Mouse (Mus musculus) layer of hippocampus, postnatal 10 days (tissue): Measurements from ENCODE around the gene A730046J19Rik. TPM values are rescaled to one million over a fixed set of nuclear protein-coding genes. Genes with fewer than 3 reads are reported as not detected.

Experiments
- DNase-seq, 2 experiments: peaks; one replicate each; pipeline ENCODE4 v3.0.0; 2021; ENCODE audit warnings: low spot score in 2 of 2
- long read RNA-seq: library from polyadenylated mRNA; stranded (forward); transcript quantifications from one replicate; pipeline ENCODE4 v2.0.0, GENCODE M21; 2023
- total RNA-seq, 2 experiments: library from RNA; stranded (reverse); gene quantifications; 2 replicates each; pipeline ENCODE4 v1.2.3; 2021

Gene A730046J19Rik
- total RNA-seq = under 1 TPM; 0.21 to 0.40 TPM
- long read RNA-seq = 0 reads

- no peak for DNase-seq
These were observed at the start of gene A730046J19Rik for GRCm38 (mm10) chrX:144153523-144153922. A730046J19Rik (plus strand) TSS chrX:144153695.

- no peak for DNase-seq
These were observed 48.7 kb upstream of the A730046J19Rik start for GRCm38 (mm10) chrX:144104619-144105416.

- no peak for DNase-seq
These were observed 17.2 kb upstream of the A730046J19Rik start for GRCm38 (mm10) chrX:144136281-144136680.

- DNase-seq = no peak
These were observed 3.5 kb upstream of the A730046J19Rik start for GRCm38 (mm10) chrX:144149987-144150386.

- DNase-seq = no peak
These were observed 616 bp downstream of the A730046J19Rik start for GRCm38 (mm10) chrX:144154111-144154510.

GRCm38 (mm10) chrX:144162936-144163335 lies 9.4 kb downstream of the A730046J19Rik start:
- DNase-seq = no peak

Other genes starting within 250 kb of the A730046J19Rik start
- 100 to 1,000 TPM; 158 to 179 TPM for gene Dcx, start 220.4 kb upstream of the A730046J19Rik start, total RNA-seq
- gene Alg13, start 164.1 kb downstream of the A730046J19Rik start, total RNA-seq = 10 to 100 TPM; 14.9 to 23.3 TPM